Mouse (Mus musculus): ENCODE measurements around the gene Mcm5.

DNA sequence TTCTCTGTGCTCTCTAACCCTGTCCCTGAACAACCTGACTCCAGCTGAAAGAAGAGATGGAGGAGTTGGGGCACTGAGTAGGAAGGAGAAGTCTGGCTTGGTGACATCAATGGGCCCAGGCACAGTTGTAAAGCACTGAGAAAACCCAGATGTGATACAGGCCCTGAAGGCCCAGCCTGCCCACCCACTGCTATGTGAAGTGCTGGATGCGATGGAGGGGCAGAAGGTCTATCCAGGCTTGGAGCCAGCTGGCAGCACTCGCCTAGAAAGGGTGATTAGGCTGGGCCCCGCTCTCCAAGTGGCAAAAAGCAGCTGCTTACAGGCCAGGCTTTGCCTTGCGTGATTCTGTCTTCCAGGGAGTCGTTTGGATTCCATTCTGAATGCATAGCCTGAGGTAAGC lies 60.0 kb downstream of the Mcm5 start:
- TF ChIP-seq GATA1 (IDR thresholded peaks at IDR 0.05; ENCODE audit: borderline replicate concordance, low read length) (no peak), CTCF (IDR thresholded peaks at IDR 0.05; ENCODE audit: low read depth, low read length) (no peak), GATA2 (IDR thresholded peaks at IDR 0.05; ENCODE audit: borderline replicate concordance, low read depth, low read length) (no peak)

Measured in G1E (cell line).